Mouse (Mus musculus) spleen, adult 2 months (tissue): ENCODE results near the gene 1700017B05Rik. TPM values are rescaled to one million over a fixed set of nuclear protein-coding genes. Genes with fewer than 3 reads are reported as not detected.

Experiments
- DNase-seq, 2 experiments: peaks; one replicate each; pipeline versions ENCODE4 v3.0.0 to v3.0.0-alpha.2; 2012 to 2021; ENCODE audit warnings: low spot score in 2 of 2, low read depth in 1 of 2
- H3K27ac ChIP-seq: fragments of 200-500 bp; 2 replicates; pipeline ENCODE4 v1.5.1; 2012; ENCODE audit warnings: low read length, inconsistent platforms; ENCODE audit not compliant: insufficient read depth
- H3K27me3 ChIP-seq: fragments of 200-500 bp; 2 replicates; pipeline ENCODE4 v1.6.1; 2012; ENCODE audit warnings: mild to moderate bottlenecking, moderate library complexity, low read length, inconsistent platforms; ENCODE audit not compliant: control insufficient read depth, insufficient read depth
- H3K36me3 ChIP-seq: fragments of 200-500 bp; 2 replicates; pipeline ENCODE4 v1.6.1; 2012; ENCODE audit warnings: mild to moderate bottlenecking, low read length, inconsistent platforms; ENCODE audit not compliant: control insufficient read depth, insufficient read depth
- H3K4me1 ChIP-seq: fragments of 200-500 bp; 2 replicates; pipeline ENCODE4 v1.6.1; 2011; ENCODE audit warnings: inconsistent platforms; ENCODE audit not compliant: control insufficient read depth, insufficient read depth, insufficient read length
- H3K4me3 ChIP-seq: fragments of 200-500 bp; 2 replicates; pipeline ENCODE4 v1.5.1; 2011; ENCODE audit warnings: mild to moderate bottlenecking, inconsistent platforms; ENCODE audit not compliant: insufficient read depth, insufficient read length; ENCODE audit errors: extremely low read depth
- CTCF ChIP-seq: fragments of 200-500 bp; IDR thresholded peaks from 2 replicates; pipeline ENCODE4 v1.5.1; 2011; ENCODE audit warnings: mild to moderate bottlenecking, inconsistent platforms; ENCODE audit not compliant: insufficient read depth, insufficient read length, insufficient replicate concordance; ENCODE audit errors: extremely low read depth
- POLR2A ChIP-seq: fragments of 200-500 bp; IDR thresholded peaks from 2 replicates; pipeline ENCODE4 v1.6.1; 2011; ENCODE audit warnings: low read depth, low read length, inconsistent platforms
- WGBS: fragments of 180-500 bp; shearing (Covaris S2); methylation state at CpG from one replicate; pipeline ENCODE4 v1.1.7; 2018; 5-methylcytosine and 5-hydroxymethylcytosine counted together
- polyA plus RNA-seq: library from polyadenylated mRNA; depleted of rRNA; stranded (reverse); fragments of >200 nt; gene quantifications from 2 replicates; pipeline ENCODE4 v1.2.3, GENCODE M21; 2012

1700017B05Rik gene
- polyA plus RNA-seq, 1 experiment: 20.3 TPM

GRCm38 (mm10) chr9:57248030-57248942 is 14.1 kb downstream of the 1700017B05Rik start:
- TF ChIP-seq POLR2A (no peak), CTCF (no peak)
- WGBS: 55% methylated on average over 7 of the region's 7 CpGs
- Histone ChIP-seq H3K4me1 (no peaks in the 10 kb centered on the region), H3K27ac (no peak overlapping the region), H3K27me3 (no peaks in the 10 kb centered on the region), H3K4me3 (no peak overlapping the region), H3K36me3 (peaks cover 10% of the 10 kb centered on the region)
- no peak for DNase-seq

GRCm38 (mm10) chr9:57247201-57247671 is 15.2 kb downstream of the 1700017B05Rik start:
- DNase-seq: no peak
- WGBS: 44% methylated on average over 8 of the region's 8 CpGs

GRCm38 (mm10) chr9:57246482-57246881 is 15.9 kb downstream of the 1700017B05Rik start:
- Histone ChIP-seq H3K4me3 (no peak overlapping the region), H3K4me1 (no peaks in the 10 kb centered on the region), H3K27me3 (no peaks in the 10 kb centered on the region), H3K36me3 (no peaks in the 10 kb centered on the region; the same call in 1 of the 2 replicates), H3K27ac (no peak overlapping the region)
- no peak for DNase-seq
- TF ChIP-seq CTCF (no peak), POLR2A (no peak)
- 88% methylated on average over 5 of the region's 5 CpGs for WGBS

More at GRCm38 (mm10) chr9:57247201-57247671, 15.2 kb downstream of the 1700017B05Rik start:
- Histone ChIP-seq H3K27me3 (no peaks in the 10 kb centered on the region), H3K36me3 (peaks cover 2% of the 10 kb centered on the region), H3K27ac (no peak overlapping the region), H3K4me3 (no peak overlapping the region), H3K4me1 (no peaks in the 10 kb centered on the region)
- TF ChIP-seq POLR2A: no peak
- no peak for TF ChIP-seq CTCF

GRCm38 (mm10) chr9:57244106-57244685 is 18.2 kb downstream of the 1700017B05Rik start:
- no peak for TF ChIP-seq POLR2A
- TF ChIP-seq CTCF: no peak
- H3K36me3 ChIP-seq: no peaks in the 10 kb centered on the region
- no peak overlapping the region for H3K4me3 ChIP-seq
- H3K4me1 ChIP-seq: no peaks in the 10 kb centered on the region
- no peaks in the 10 kb centered on the region for H3K27me3 ChIP-seq
- no peak for DNase-seq
- no peak overlapping the region for H3K27ac ChIP-seq
- WGBS: 87% methylated on average over 7 of the region's 7 CpGs

GRCm38 (mm10) chr9:57242916-57243315 is 19.5 kb downstream of the 1700017B05Rik start:
- 84% methylated on average over 5 of the region's 5 CpGs for WGBS

GRCm38 (mm10) chr9:57241111-57241510 is 21.3 kb downstream of the 1700017B05Rik start:
- TF ChIP-seq POLR2A (no peak), CTCF (no peak)
- DNase-seq: no peak
- no peak overlapping the region for H3K27ac ChIP-seq
- no peaks in the 10 kb centered on the region for H3K27me3 ChIP-seq
- H3K4me1 ChIP-seq: no peaks in the 10 kb centered on the region
- H3K4me3 ChIP-seq: no peak overlapping the region
- no peaks in the 10 kb centered on the region for H3K36me3 ChIP-seq
- WGBS: 88% methylated on average over 5 of the region's 5 CpGs

More at GRCm38 (mm10) chr9:57242916-57243315, 19.5 kb downstream of the 1700017B05Rik start:
- Histone ChIP-seq H3K4me3 (no peak overlapping the region), H3K4me1 (no peaks in the 10 kb centered on the region), H3K27me3 (no peaks in the 10 kb centered on the region), H3K27ac (no peak overlapping the region), H3K36me3 (no peaks in the 10 kb centered on the region)
- DNase-seq: no peak
- TF ChIP-seq POLR2A (no peak), CTCF (no peak)
